Mouse (Mus musculus) layer of hippocampus, adult 9-11 months (tissue): Measurements from ENCODE around the gene Tff2.
A peak's percentile ranks its signal among the peaks of the same experiment; 100 is the strongest.

Source experiments
- DNase-seq: peaks from one replicate; pipeline ENCODE4 v3.0.0; 2022

Gene Tff2

DNA sequence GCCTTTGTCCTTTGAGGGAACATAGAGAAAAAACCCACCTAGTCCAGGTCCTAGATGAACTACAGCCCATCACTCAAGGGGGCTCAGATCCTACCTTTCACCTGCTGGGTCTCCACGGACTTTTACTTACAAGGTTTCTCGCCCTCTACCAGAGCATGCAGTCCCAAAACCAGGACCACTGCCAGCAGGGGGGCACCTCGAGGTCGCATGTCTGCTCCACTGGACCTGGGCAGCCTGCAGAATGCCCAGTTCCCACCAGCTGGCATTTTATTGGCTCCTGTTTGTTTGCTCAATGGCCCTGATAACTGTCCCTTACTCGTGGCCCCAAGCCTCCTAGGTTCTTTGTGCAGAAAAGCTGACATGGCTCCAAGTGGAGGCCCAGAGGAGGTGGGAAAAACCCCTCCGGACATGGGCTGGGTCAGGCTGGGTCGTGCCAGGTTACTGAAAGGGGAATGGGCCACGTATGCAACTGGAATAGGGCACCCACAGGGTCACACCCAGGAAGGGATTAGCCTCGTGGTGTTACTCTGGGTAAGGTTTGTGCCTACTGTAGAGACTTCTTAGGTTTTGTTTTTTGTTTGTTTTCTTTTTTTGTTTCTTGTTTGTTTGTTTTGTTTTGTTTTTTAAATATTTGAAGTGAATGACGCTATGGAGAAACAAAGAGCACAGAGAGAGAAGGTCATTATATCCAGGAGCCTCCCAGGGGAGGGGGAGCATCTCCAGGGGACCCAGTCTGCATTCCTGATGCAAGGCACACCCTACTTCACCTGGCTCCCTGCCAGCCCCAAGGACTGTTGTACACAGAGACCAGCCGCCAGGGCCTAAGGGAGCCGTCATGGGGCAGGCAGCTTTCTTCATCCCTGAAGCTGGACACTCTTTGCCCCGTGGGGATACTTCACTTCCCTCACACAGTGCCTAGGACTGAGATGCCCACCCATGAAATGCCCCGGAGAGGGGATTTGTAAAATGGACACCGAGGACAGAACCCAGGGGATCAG lies at the start of gene Tff2:
Gene Tff2, minus strand, starts transcription at position 243 of the 998 bp plus-strand sequence.
- DNase-seq = no peak

DNA sequence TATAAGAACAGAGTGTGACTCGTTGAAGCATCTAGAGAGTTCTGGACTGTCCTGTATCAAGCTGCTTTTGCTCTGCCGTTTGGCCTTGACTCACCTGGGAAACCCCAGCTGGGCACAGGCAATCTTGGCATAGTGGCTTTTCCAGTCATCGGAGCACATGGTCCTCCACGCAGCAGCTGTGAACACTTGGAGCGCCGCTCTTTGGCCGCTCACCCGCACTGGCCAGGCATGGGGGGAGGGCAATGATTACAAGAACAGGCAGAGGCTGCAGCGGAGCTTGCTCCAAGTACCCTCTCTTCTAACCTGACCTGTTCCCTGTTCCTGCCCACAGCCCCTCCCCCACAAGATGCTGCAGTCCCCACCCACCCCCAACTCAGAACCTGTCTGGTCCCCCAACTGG lies 49.3 kb upstream of the Tff2 start:
- DNase-seq = no peak

DNA sequence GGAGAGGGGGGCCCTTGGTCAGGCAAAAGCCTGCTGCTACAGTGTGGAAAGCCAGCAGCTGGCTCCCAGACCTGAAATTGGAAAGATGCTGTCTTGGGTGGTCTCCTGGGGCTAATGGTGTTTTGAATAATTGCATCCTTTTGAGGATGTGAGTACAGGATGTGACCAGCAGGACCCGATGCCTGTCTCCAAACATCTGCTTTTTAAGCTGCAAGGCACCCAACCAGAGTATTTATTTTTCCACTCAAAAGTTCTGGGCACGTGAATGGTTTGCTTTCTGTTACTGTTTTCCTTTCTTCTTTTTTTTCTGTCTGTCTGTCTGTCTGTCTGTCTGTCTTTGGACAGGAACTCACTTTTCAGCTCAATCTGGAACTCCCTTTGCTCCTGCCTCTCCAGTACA lies 48.6 kb upstream of the Tff2 start:
- DNase-seq = no peak

DNA sequence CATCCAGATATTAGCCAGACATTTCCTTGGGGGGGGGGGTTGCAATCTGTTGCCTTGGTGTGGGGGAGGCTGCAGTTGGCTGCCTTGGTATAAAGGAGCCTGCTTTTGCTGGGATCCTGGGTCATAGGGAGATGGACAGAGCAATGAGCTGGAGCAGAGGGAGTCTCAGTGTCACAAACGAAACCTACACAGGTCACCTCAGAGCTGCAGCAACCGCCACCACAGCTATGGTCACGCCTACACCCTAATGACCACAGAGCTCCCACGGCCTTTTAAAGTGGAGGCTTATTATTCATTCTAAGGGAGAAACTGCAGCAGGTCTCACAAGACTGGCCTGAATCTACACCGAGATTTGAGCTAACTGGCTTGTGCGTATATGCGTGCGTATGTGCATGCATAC lies 47.7 kb upstream of the Tff2 start:
- DNase-seq = no peak

DNA sequence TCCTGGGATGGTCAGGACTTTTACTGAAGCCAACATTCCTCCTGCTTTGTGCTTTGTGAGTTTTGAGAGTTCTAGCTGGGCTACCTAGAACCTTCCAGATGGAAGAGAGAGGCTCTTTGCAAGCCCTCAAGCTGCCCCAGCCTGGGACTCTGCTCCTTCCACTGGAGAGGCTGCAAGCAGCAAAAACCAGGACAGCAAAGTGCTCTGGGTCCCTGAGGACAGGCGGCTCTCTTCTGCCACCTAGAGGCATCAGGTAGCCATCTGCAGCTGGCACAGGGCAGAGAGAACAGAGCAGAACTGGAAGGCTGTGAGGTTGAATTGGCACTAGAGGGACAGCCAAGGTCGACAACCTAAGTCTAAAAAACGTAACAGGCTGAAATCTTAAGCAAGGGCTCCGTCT lies 43.3 kb upstream of the Tff2 start:
- DNase-seq = peak; percentile 60

DNA sequence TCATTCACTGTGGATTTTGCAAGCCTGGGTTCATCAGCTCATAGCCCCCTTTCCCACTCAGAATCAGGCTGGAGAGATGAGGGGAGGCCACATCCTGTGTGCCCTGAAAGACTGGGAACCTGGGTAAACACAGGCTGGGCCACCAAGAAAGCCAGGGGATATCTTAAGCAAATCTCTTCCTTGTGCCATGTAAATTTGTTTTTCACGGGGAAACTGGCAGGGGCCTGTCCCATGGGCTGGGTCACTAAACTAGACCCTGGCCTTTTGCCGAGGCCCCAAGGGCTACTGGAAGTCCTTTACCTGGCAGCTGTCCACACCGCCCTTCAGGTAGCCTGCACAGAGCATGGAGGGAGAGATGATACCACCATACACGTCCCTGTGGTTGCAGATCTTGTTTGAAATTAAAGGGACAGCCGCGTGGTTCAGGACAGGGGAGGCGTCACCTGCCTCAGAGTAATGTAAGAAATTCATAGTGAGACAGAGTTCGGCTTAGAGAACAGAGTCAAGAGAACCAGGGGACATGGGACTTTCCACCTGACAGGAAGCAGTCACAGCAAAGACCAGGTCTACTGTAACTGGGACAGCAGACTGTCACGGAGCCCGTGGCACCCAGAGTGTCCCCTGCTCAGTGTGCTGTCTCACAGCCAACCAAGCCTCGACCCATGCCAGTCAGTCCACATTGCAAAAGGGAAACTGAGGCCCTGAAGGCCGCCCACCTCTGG lies 40.3 kb upstream of the Tff2 start:
- no peak for DNase-seq

DNA sequence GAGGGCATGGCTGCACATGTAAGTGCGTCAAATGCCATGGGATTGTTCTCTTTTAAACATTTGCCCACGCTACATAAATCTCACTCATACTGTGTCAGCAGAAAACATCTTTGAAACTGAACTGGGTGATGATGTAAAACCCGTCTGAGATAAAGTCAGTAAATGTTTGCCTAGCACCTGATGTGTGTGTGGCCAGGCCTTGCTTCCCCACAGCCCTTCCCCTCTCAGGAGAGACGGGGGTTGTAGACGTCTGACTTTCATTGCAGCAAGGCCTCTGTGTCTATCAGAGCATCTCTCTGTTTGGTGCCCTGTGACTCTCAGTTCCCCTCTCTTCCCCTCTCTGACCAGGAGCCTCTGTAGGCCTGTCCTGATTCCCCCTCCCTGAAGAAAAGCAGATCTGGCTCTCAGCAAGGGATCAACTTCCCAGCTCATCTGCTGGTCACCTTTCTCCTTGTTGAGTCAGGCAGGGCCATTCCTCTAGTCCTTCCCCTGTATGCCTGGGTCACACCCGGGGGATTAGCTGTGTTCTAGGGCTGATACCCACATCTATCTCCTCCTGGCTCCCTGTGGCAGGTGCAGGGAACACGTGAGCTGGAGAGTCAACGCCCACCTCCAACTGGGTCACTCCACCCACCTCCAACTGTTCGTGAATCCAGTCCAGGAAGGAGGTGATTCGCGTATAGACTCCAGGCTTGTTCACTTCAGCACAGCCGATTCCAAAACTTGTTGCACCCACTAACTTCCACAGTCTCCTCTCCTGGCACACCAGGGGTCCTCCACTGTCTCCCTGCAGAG lies 39.3 kb upstream of the Tff2 start:
- DNase-seq = peak; percentile 59

DNA sequence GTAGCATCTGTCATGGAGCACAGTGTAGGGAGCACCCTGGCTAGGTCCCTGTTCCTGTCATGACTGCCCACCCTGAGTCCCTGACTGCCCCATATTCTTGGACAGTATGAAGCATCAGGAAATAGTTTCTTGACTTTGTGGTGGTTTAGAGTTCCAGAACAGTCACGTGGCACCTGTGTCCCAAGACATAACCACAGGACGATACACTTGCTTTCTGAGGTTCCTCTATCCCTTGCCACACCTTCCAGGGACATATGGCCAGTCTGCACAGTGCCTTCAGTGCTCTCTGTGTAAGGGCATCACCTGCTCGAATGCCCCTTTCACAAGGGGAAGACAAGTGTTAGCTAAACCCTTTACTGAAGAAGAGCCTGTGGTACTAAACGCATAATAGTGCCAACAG lies 37.4 kb upstream of the Tff2 start:
- DNase-seq = no peak

DNA sequence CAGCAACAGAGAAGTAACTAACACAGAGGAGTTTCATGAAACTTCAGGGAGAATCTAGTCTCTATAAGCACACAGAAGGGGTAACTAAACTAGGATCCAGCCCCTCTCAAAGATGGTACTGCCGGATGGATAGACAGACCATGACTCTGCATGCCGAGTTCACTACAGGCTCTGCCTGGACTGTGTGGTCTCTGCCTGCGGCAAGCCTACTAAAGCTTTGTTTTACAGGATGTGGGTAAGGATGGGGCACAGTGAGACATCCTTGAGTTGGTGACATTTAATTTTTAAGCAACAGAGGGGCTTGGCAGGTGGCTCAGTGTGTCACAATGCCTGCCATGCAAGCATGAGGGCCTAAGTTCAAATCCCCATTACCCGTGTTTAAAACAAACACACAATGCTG lies 32.2 kb upstream of the Tff2 start:
- DNase-seq = no peak

DNA sequence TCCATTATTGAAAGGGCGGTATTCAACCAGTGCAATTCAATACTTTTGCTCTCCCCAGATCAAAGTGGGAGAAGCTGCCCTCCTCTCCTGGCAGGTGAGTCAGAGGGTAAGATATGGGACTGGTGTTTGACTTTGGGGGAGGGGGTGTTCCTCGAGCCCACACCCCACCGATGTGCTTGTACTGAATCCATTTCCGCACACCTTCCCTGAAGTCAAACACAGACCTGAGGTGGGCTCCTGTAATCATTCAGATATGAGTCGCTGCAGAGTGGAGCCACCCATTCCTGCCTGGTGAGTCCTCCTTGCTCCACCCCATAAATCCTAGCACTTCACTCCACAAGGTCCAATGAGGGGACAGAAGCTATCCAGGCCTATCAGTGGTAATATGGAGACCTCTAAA lies 25.7 kb upstream of the Tff2 start:
- DNase-seq = no peak

DNA sequence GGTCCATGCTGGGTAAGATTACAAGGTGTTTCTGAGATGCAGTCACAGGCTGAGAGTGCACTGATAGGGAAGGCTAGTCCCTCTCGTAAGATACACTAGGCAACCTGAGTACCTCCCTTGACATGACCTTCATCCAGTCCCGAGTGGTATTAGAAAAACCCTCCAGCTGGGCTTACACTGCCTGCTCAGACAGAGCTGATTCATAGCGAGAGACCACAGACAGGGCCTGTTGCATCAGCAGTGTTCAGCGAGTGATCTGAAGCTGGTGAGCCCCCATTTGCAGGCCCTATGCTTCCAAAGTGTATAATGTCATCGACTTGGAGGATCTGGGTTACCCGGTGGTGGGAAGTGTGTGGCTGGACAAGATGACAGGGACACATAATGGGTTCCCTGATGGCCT lies 21.0 kb upstream of the Tff2 start, which contains the start of gene Tff1:
Gene Tff1, minus strand, starts transcription at position 151 of the 400 bp plus-strand sequence.
- no peak for DNase-seq

DNA sequence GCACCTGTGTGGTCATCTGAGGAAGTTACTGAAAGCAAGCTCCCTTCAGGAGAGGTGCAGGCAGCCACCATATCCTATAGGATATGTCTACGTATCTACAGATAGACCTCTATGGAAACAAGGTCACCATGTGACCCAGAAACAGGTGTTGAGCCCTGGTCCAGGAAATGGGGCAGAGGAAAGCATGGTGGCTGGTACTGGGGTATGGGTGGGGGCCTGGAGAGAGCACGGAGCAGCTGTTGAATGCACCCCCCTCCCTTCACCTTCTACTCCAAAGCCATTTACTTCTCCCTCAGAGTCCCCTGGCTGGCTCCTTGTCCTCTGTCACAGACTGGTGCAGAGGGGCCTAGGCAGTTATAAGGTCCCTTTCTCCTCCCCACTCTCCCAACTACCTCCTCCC lies 19.7 kb upstream of the Tff2 start:
- no peak for DNase-seq

DNA sequence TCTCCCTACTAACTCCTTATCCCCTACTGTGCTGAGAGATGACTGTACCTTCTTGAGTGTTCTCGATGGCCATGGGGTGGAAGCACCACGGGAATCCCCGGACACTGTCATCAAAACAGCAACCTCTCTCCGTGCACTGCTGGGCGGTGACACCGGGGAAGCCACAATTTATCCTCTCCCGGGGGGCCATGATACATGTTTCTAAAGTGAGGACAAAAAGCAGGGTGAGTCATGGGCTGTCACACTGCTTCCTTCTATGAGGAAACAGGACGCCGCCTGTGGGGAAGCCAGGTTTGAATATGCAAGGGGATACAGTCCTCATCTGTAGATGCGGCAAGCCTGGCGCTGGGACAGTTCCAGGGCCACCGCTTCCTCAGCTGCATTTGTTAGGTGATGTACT lies 18.5 kb upstream of the Tff2 start:
- DNase-seq = no peak

DNA sequence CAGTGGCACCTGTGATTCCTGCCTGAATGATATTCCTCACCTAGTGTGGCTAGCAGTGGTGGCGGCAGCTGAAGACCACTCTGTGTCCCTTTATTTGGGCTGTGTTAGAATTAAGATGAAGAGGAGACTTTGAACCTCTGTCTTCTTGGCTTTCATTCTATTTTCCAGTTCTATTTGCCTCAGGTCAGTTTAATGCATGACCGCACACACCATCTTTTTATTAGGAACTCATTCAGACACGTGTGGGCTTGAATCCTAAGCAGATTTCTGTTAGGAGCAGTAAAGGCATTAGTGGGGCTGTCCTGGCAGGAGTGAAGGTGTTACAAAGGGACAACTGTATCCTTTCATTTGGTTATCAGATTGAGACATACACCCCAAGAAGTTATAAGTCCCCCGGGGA lies 16.2 kb upstream of the Tff2 start:
- DNase-seq = no peak

DNA sequence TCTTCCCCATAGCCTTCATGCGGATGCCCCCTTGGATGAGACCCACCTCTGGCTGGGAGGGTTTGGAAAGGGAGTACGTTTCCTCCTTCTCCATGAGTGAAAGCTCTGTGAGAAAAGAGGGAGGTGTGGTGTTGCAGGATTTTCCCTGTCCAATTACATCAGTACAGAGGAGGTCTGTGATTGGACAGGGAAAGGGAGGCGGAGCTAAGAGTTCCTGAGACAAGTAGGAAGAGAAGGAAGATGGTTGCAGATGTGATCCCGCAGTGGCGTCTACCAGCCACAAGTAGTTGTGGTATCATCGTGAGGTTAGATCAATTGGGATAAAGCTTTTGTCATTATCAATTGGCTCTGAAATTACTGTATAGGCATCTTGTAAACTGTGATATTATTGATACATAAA lies 13.8 kb upstream of the Tff2 start:
- DNase-seq = no peak

DNA sequence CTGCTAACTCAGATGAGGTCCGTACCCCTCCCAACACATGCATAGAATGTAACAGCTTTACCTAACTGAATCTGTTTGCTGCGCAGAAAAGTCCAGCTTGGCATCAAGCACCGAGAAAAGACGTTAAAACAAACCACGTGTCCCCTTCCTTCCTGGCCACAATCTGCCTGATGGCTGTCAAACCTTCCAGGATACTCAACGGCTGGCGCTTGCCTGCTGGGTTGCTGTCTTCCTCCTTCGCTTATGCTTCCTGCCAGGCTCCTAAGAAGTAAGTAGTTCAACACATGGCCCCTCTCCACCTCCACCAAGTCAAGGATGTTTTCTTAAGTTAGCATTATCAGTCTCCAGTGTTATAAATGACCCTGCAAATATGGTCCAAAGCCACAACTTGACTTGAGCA lies 9.7 kb upstream of the Tff2 start:
- DNase-seq = no peak

DNA sequence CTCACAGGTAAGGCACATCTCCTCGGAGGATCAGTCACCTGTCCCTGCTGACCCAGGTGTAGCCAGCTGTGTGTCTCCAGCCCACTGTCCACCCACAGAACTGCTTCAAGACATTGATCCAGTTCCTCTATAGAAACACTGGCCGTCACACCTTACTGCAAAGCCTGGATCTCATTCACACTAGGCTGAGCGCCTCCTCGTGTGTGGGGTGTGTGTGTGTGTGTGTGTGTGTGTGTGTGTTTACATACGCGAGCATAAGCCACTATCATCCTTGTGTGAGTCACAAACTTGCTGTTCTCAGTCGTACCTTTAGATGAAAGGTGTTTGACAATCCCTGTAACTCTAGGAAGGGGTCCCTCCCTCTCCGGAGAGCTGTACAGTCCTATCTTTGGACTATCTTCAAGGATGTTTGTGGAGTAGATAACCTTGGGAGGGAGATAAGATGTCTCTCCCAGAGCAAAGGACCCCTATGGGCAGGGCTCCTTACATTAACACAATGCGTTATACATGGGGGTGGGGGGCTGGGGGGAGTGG lies 9.0 kb upstream of the Tff2 start:
- no peak for DNase-seq

DNA sequence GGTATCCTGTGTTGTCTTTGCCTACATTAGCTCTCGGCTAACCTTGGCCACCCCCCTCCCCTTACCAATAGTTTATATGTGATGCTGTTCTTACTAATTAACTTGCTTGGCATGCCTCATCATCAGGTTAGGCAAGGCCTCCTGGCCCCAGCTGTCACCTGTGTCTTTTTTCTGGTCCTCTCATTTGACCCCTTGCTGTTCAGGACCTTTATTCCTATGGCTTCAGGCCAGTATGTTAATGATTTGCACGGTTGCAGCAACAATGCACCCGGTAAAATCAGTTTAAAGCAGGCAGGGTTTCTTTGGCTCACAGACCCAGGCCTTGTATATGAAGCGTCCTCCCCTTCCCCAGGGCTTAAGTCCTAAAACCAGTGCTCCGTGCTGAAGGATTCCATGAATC lies 8.4 kb upstream of the Tff2 start:
- no peak for DNase-seq

DNA sequence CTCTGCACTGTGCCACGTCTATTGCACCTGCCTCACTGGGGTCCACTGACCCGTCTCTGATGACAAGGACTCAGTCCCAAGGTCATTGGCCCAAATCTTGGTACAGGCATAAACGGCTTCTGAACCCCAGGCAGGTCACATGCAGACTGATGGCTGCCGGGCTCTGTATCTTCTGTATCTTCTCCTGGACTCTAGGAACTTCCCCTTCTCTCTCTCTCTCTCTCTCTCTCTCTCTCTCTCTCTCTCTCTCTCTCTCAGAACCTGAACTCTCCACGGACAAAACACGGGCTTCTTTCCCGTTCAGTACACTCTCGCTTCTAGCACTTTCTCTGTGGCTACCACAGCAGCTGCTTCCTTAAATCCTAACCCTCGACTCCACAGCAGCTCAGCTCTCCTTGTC lies 1.9 kb upstream of the Tff2 start:
- no peak for DNase-seq

DNA sequence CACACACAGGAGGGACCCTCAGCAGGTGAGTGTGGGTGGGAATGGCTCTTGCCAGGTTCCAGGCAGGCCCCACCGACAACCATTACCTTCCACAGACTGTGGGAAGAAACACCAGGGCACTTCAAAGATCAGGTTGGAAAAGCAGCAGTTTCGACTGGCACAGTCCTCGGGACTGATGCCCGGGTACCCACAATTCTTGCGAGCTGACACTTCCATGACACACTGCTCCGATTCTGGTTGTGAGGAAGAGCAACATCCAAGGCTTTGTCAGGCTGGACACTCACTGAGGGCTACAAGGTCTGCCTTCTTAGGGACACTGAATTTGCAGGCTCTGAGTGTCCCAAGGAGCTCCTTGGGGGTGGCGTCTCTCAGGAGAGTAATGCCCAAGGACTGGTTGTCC lies 2.0 kb downstream of the Tff2 start:
- DNase-seq = no peak

DNA sequence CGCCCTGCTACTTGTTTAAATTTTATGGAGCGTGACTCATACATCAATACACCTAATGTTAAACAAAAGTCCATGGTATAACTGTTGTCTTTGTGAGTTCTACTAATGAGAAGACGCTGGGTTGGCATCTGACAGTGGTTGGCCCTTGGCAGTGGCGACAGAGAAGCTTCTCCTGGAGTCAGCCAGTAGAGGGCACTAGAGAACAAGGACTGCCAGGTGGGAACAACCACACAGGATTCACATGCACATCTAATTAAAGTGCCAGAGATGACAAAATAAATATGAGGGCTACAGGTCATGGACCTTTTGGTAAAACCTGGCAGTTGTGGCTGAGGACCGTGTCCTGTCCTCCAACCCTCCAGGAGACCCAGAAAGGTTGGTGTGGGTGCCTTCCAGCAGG lies 5.7 kb downstream of the Tff2 start:
- no peak for DNase-seq

DNA sequence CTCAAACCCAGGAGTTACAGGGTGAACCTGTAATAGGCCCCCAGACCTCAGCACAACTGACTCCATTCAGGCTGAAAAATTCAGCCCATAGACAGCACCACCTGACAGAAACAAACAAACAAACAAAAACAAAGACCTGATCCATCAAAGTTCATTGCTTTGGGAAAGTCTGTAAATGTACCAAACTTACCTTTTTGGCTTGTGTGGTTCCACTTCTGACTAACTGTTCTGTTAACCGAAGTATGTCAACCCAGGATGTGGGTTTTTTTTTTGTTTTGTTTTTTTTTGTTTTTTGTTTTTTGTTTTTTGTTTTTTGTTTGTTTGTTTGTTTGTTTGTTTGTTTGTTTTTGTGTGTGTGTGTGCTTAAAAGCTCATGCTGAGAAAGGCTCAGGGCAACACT lies 7.3 kb downstream of the Tff2 start:
- no peak for DNase-seq

DNA sequence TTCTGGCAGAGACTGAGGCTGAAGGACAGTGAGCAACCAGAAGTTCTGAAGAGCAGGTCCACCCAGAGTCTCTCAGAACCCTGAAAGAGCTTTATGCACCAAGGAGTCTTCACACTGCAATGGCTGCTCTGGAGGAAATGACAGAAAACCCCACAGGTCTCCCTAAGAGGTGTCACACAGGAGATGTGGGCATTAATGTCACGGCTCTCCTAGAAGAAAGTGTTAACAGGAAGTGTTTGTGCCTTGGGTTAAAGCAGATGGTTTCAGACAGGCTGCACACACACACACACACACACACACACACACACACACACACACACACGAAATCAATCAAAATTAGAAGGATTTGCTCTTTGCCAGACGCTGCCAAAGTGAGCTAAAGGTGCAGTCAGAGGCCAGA lies 7.8 kb downstream of the Tff2 start:
- no peak for DNase-seq
